Mouse (Mus musculus) heart, postnatal 0 days (tissue): Measurements from ENCODE around the gene Nudt1. TPM values are rescaled to one million over a fixed set of nuclear protein-coding genes. Genes with fewer than 3 reads are reported as not detected.

Experiments
- ATAC-seq: fragments of 200-750 bp; cut with Nextera tagmentation; 2 replicates; pipeline ENCODE4 v1.8.0; 2017; ENCODE audit warnings: low read depth, moderate number of reproducible peaks, moderate library complexity; ENCODE audit not compliant: insufficient read depth
- DNase-seq: peaks from one replicate; pipeline ENCODE4 v3.0.0-alpha.2; 2016; ENCODE audit warnings: low spot score
- H3K27ac ChIP-seq: fragments of 300-500 bp; sonication (generic); 2 replicates; pipeline ENCODE4 v1.5.1; 2014; ENCODE audit warnings: low read depth, mild to moderate bottlenecking
- H3K27me3 ChIP-seq: fragments of 300-500 bp; sonication (generic); 2 replicates; pipeline ENCODE4 v1.6.1; 2014; ENCODE audit warnings: low read length, mixed read lengths; ENCODE audit not compliant: control insufficient read depth, insufficient read depth
- H3K36me3 ChIP-seq: fragments of 300-500 bp; sonication (generic); replicated peaks from 2 replicates; pipeline ENCODE4 v1.6.1; 2014; ENCODE audit warnings: low read length, mixed read lengths; ENCODE audit not compliant: control insufficient read depth, insufficient read depth
- H3K4me1 ChIP-seq: fragments of 300-500 bp; sonication (generic); 2 replicates; pipeline ENCODE4 v1.6.1; 2014; ENCODE audit warnings: antibody characterized with exemption; ENCODE audit not compliant: control insufficient read depth, insufficient read depth
- H3K4me2 ChIP-seq: fragments of 300-500 bp; sonication (generic); 2 replicates; pipeline ENCODE4 v1.6.1; 2014; ENCODE audit warnings: low read depth, mild to moderate bottlenecking, low read length, moderate library complexity
- H3K4me3 ChIP-seq: fragments of 300-500 bp; sonication (generic); 2 replicates; pipeline ENCODE4 v1.5.1; 2014; ENCODE audit warnings: low read depth, low read length
- H3K9ac ChIP-seq: fragments of 300-500 bp; sonication (generic); replicated peaks from 2 replicates; pipeline ENCODE4 v1.6.1; 2014; ENCODE audit warnings: low read depth, low read length, mixed read lengths
- H3K9me3 ChIP-seq: fragments of 300-500 bp; sonication (generic); replicated peaks from 2 replicates; pipeline ENCODE4 v1.6.1; 2016; ENCODE audit warnings: low read length; ENCODE audit not compliant: control insufficient read depth
- CTCF ChIP-seq: IDR thresholded peaks from 2 replicates; pipeline ENCODE4 v1.5.1; 2016; ENCODE audit warnings: antibody characterized with exemption, control low read depth, low read depth
- EP300 ChIP-seq: IDR thresholded peaks from 2 replicates; pipeline ENCODE4 v1.6.1; 2016; ENCODE audit warnings: antibody characterized with exemption, low read depth
- WGBS: fragments of 180-500 bp; shearing (Covaris S2); extraction: QIAGEN DNeasy Blood & Tissue Kit; methylation state at CpG from one replicate; pipeline ENCODE4 v1.1.7; 2014; 5-methylcytosine and 5-hydroxymethylcytosine counted together
- polyA plus RNA-seq: library from polyadenylated mRNA; unstranded; fragments of >200 nt; fragmentation: Nextera tagmentation; extraction: Ambion mirVana; gene quantifications from 2 replicates; pipeline ENCODE4 v1.2.1, GENCODE M21; 2015
- total RNA-seq: library from RNA; depleted of rRNA; stranded (reverse); fragments of >200 nt; gene quantifications from 2 replicates; pipeline ENCODE4 v1.2.3, GENCODE M21; 2014; ENCODE audit warnings: low replicate concordance; rRNA removed

Nudt1 gene
- total and polyA plus RNA-seq, 2 experiments from 2014 or later: 11.3 to 17.4 TPM

GRCm38 (mm10) chr5:140383559-140383958 is 62.1 kb downstream of the Nudt1 start:
- peak; percentile 60 for DNase-seq
- Histone ChIP-seq H3K27ac (peak overlapping the region; percentile 79), H3K4me1 (peaks cover 7% of the 10 kb centered on the region), H3K4me3 (no peak overlapping the region), H3K4me2 (peak overlapping the region; percentile 22; the same call in 1 of the 2 replicates), H3K9ac (no peak overlapping the region), H3K27me3 (no peaks in the 10 kb centered on the region), H3K9me3 (no peaks in the 10 kb centered on the region), H3K36me3 (no peaks in the 10 kb centered on the region)
- TF ChIP-seq CTCF (no peak), EP300 (no peak)
- 17% methylated on average over 7 of the region's 7 CpGs for WGBS
- peak; percentile 76 for ATAC-seq

- TF ChIP-seq EP300 (no peak), CTCF (no peak)
- H3K27ac ChIP-seq: no peak overlapping the region
- H3K36me3 ChIP-seq: no peaks in the 10 kb centered on the region
- H3K4me3 ChIP-seq: no peak overlapping the region
- H3K27me3 ChIP-seq: no peaks in the 10 kb centered on the region
- no peak overlapping the region for H3K9ac ChIP-seq
- H3K9me3 ChIP-seq: no peaks in the 10 kb centered on the region
- no peak for ATAC-seq
- DNase-seq: no peak
- WGBS: 85% methylated on average over 1 of the region's 1 CpGs
- H3K4me1 ChIP-seq: peaks cover 12% of the 10 kb centered on the region
- H3K4me2 ChIP-seq: no peak overlapping the region
Measured at GRCm38 (mm10) chr5:140384462-140384861, 63.0 kb downstream of the Nudt1 start.

- H3K4me3 ChIP-seq: no peak overlapping the region
- 92% methylated on average over 7 of the region's 7 CpGs for WGBS
Measured at GRCm38 (mm10) chr5:140387236-140387635, 65.8 kb downstream of the Nudt1 start.

More at GRCm38 (mm10) chr5:140387236-140387635, 65.8 kb downstream of the Nudt1 start:
- no peak for DNase-seq
- TF ChIP-seq CTCF: no peak
- TF ChIP-seq EP300: no peak
- ATAC-seq: no peak
- Histone ChIP-seq H3K27ac (no peak overlapping the region), H3K9me3 (no peaks in the 10 kb centered on the region), H3K4me1 (peaks cover 12% of the 10 kb centered on the region), H3K36me3 (no peaks in the 10 kb centered on the region), H3K9ac (no peak overlapping the region), H3K4me2 (no peak overlapping the region), H3K27me3 (no peaks in the 10 kb centered on the region)

Other genes with a start within 250 kb of the Nudt1 start
- 10.1 and 20.6 TPM in 2 replicates for gene Mad1l1, start 104 bp upstream of the Nudt1 start, total RNA-seq
- gene Mad1l1, start 104 bp upstream of the Nudt1 start, polyA plus RNA-seq: 15.0 and 15.1 TPM in 2 replicates
- 13.9 and 19.5 TPM in 2 replicates for gene Mrm2, start 10.2 kb downstream of the Nudt1 start, total RNA-seq
- gene Mrm2, start 10.2 kb downstream of the Nudt1 start, polyA plus RNA-seq: 16.9 and 17.8 TPM in 2 replicates
- gene Snx8, start 67.6 kb downstream of the Nudt1 start, total RNA-seq: 24.8 and 30.8 TPM in 2 replicates
- 11.7 and 13.3 TPM in 2 replicates for gene Snx8, start 67.6 kb downstream of the Nudt1 start, polyA plus RNA-seq
- gene Eif3b, start 97.7 kb downstream of the Nudt1 start, total RNA-seq: 37.4 and 38.9 TPM in 2 replicates
- gene Eif3b, start 97.7 kb downstream of the Nudt1 start, polyA plus RNA-seq: 36.6 and 40.0 TPM in 2 replicates
- not detected in 2 replicates for gene Gm4869, start 124.0 kb downstream of the Nudt1 start, total RNA-seq
- not detected in 2 replicates for gene Gm4869, start 124.0 kb downstream of the Nudt1 start, polyA plus RNA-seq
- gene Chst12, start 183.9 kb downstream of the Nudt1 start, total RNA-seq: 4.1 and 4.7 TPM in 2 replicates
- 5.9 and 6.6 TPM in 2 replicates for gene Chst12, start 183.9 kb downstream of the Nudt1 start, polyA plus RNA-seq
- gene Grifin, start 243.4 kb downstream of the Nudt1 start, total RNA-seq: not detected in 2 replicates
- not detected in 2 replicates for gene Grifin, start 243.4 kb downstream of the Nudt1 start, polyA plus RNA-seq